Mouse (Mus musculus): Measurements from ENCODE around the gene Gm49721. TPM values are rescaled to one million over a fixed set of nuclear protein-coding genes. Genes with fewer than 3 reads are reported as not detected.
"Not testable (repeated sequence)": the region's sequence is repeated elsewhere in the genome, so short reads cannot be mapped to it uniquely, and the experiment has no call there.

Gene Gm49721
- polyA plus RNA-seq, 1 experiment: not detected

- H3K4me3 ChIP-seq (ENCODE audit: insufficient read depth, low read depth, low read length); H3K27ac ChIP-seq (replicated peaks; ENCODE audit: low read depth, low read length); H3K4me1 ChIP-seq (ENCODE audit: control insufficient read depth, insufficient read depth, insufficient read length, low read length): not testable (repeated sequence)
Measured at GRCm38 (mm10) chr17:7086836-7087235, 108.1 kb downstream of the Gm49721 start.

Other genes starting within 250 kb of the Gm49721 start
- 3.0 and 3.6 TPM in 2 replicates for gene Ezr, start 196.1 kb upstream of the Gm49721 start, polyA plus RNA-seq (2012; ENCODE audit: insufficient read depth, insufficient read length, missing spikeins)
- 68.1 and 82.4 TPM in 2 replicates for gene Rsph3b, start 30.2 kb upstream of the Gm49721 start, polyA plus RNA-seq (2012; ENCODE audit: insufficient read depth, insufficient read length, missing spikeins)
- gene Tagap1, start 17.7 kb upstream of the Gm49721 start, polyA plus RNA-seq (2012; ENCODE audit: insufficient read depth, insufficient read length, missing spikeins): 9.7 and 11.1 TPM in 2 replicates
- 231 and 284 TPM in 2 replicates for gene Rnaset2b, start 8.3 kb upstream of the Gm49721 start, polyA plus RNA-seq (2012; ENCODE audit: insufficient read depth, insufficient read length, missing spikeins)
- gene Gm1604a, start 46.7 kb downstream of the Gm49721 start, polyA plus RNA-seq (2012; ENCODE audit: insufficient read depth, insufficient read length, missing spikeins): not detected in 2 replicates
- 1.3 and 2.2 TPM in 2 replicates for gene Rps6ka2, start 191.2 kb downstream of the Gm49721 start, polyA plus RNA-seq (2012; ENCODE audit: insufficient read depth, insufficient read length, missing spikeins)